Mouse (Mus musculus) neural tube, embryonic 13.5 days (tissue): Measurements from ENCODE around the gene Crhr2. TPM values are rescaled to one million over a fixed set of nuclear protein-coding genes. Genes with fewer than 3 reads are reported as not detected.

Experiments used
- ATAC-seq: fragments of 200-750 bp; cut with Nextera tagmentation; 2 replicates; pipeline ENCODE4 v1.8.0; 2017; ENCODE audit warnings: low read depth, mild to moderate bottlenecking, moderate TSS enrichment, moderate library complexity
- H3K27ac ChIP-seq: fragments of 300-500 bp; sonication (generic); replicated peaks from 2 replicates; pipeline ENCODE4 v1.5.1; 2015; ENCODE audit warnings: moderate library complexity, mild to moderate bottlenecking, inconsistent platforms
- H3K27me3 ChIP-seq: fragments of 300-500 bp; sonication (generic); 2 replicates; pipeline ENCODE4 v1.6.1; 2015; ENCODE audit warnings: mild to moderate bottlenecking, inconsistent platforms
- H3K36me3 ChIP-seq: fragments of 300-500 bp; sonication (generic); 2 replicates; pipeline ENCODE4 v1.6.1; 2015; ENCODE audit warnings: mild to moderate bottlenecking, inconsistent platforms
- H3K4me1 ChIP-seq: fragments of 300-500 bp; sonication (generic); replicated peaks from 2 replicates; pipeline ENCODE4 v1.6.1; 2015; ENCODE audit warnings: inconsistent platforms
- H3K4me2 ChIP-seq: fragments of 300-500 bp; sonication (generic); 2 replicates; pipeline ENCODE4 v1.6.1; 2015; ENCODE audit warnings: inconsistent platforms, mild to moderate bottlenecking, moderate library complexity
- H3K4me3 ChIP-seq: fragments of 300-500 bp; sonication (generic); 2 replicates; pipeline ENCODE4 v1.5.1; 2015; ENCODE audit warnings: mild to moderate bottlenecking, inconsistent platforms
- H3K9ac ChIP-seq: fragments of 300-500 bp; sonication (generic); 2 replicates; pipeline ENCODE4 v1.6.1; 2015; ENCODE audit warnings: moderate library complexity, mild to moderate bottlenecking, inconsistent platforms
- H3K9me3 ChIP-seq: fragments of 300-500 bp; sonication (generic); 2 replicates; pipeline ENCODE4 v1.6.1; 2016; ENCODE audit warnings: inconsistent platforms
- WGBS: fragments of 180-500 bp; shearing (Covaris S2); methylation state at CpG from one replicate; pipeline ENCODE4 v1.1.7; 2015; 5-methylcytosine and 5-hydroxymethylcytosine counted together
- polyA plus RNA-seq: library from polyadenylated mRNA; unstranded; fragments of >200 nt; fragmentation: Nextera tagmentation; extraction: Ambion mirVana; gene quantifications from 2 replicates; pipeline ENCODE4 v1.2.1, GENCODE M21; 2015

Crhr2 gene
- polyA plus RNA-seq, 1 experiment from 2014 or later, result 0.93 TPM

DNA sequence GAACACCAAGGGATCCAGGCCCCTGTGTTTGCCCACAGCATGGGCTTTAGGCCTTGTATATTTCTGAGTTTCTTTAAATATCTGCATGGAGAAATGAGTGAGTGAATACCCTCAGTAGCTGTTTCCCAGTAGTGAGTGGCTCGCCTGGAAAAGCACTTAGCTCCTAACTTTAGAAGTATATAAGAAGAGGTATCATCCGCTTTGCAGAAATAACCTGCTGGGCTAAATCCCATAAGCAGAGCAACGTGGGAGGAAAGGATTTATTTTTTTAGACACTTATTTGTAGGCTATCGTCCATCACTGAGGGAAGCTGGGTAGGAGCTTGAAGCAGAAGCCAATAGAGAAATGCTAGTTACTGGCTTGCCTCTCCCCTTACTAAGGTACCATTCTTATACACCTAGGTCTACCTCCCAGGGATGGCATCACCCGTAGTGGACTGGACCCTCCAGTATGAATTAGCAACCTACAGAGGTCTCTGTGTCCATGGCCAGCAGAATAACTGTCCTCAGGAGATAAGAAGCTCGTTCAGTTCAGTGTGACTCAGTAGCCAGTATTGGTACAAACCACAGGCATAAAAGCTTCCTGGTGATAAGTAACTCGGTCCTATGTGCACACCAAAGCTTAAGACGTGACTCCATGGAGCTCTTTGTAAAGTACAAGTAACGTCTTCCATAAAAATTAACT is 68.9 kb downstream of the Crhr2 start:
- H3K9me3 ChIP-seq, result no peaks in the 10 kb centered on the region
- no peak overlapping the region for H3K27ac ChIP-seq
- 92% methylated on average over 9 of the region's 9 CpGs for WGBS
- no peak overlapping the region for H3K9ac ChIP-seq
- peaks cover 92% of the 10 kb centered on the region for H3K36me3 ChIP-seq
- no peak overlapping the region for H3K4me2 ChIP-seq
- no peak for ATAC-seq
- H3K4me3 ChIP-seq, result no peak overlapping the region
- H3K4me1 ChIP-seq, result no peaks in the 10 kb centered on the region
- H3K27me3 ChIP-seq, result no peaks in the 10 kb centered on the region

DNA sequence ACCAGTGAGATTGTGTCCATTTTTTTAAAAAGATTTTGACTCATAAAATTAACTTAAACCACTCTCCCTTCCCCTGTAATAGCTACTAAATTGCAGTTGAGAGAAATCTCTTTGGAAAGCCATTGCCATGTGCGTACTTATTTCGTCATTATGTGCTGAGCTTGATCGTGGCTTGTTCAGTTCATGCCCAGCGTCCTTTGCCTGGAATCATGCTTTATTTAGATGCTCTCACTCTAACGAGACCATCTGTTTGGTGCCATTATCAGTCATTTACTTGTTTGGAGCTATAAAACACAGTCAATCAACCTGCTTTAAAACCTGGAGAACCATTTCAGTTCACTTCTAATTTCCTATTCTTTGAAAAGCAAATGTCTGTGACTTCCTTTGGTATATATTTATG is 70.6 kb downstream of the Crhr2 start:
- ATAC-seq, result no peak; the same call in 1 of the 2 replicates
- Histone ChIP-seq H3K36me3 (peaks cover 85% of the 10 kb centered on the region), H3K9ac (no peak overlapping the region), H3K4me3 (no peak overlapping the region), H3K27me3 (no peaks in the 10 kb centered on the region), H3K4me2 (no peak overlapping the region), H3K9me3 (no peaks in the 10 kb centered on the region), H3K27ac (no peak overlapping the region), H3K4me1 (no peaks in the 10 kb centered on the region)
- WGBS, result 61% methylated on average over 5 of the region's 5 CpGs

DNA sequence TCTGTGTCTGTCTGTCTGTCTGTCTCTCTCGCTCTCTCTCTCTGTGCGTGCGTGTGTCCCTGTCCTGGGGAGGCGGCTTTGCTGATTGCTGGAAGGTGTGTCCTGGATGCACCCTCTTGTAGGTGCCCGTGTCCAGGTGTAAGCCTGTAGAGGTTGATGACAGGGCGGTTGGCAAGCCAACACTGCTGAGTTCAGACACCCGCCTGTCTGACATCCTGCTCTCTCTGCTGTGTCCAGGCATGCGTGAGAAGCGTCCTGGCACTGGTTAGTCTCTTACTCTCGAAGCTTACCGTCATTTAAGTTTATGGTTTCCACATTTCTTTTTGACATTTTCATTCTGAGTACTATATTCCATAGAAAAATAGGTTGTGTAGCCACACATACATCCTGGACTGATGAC is 71.5 kb downstream of the Crhr2 start:
- WGBS, result 91% methylated on average over 11 of the region's 11 CpGs
- Histone ChIP-seq H3K36me3 (peaks cover 83% of the 10 kb centered on the region), H3K27ac (no peak overlapping the region), H3K9ac (no peak overlapping the region), H3K4me2 (no peak overlapping the region), H3K4me3 (no peak overlapping the region), H3K9me3 (no peaks in the 10 kb centered on the region), H3K27me3 (no peaks in the 10 kb centered on the region), H3K4me1 (no peaks in the 10 kb centered on the region)
- ATAC-seq, result no peak

DNA sequence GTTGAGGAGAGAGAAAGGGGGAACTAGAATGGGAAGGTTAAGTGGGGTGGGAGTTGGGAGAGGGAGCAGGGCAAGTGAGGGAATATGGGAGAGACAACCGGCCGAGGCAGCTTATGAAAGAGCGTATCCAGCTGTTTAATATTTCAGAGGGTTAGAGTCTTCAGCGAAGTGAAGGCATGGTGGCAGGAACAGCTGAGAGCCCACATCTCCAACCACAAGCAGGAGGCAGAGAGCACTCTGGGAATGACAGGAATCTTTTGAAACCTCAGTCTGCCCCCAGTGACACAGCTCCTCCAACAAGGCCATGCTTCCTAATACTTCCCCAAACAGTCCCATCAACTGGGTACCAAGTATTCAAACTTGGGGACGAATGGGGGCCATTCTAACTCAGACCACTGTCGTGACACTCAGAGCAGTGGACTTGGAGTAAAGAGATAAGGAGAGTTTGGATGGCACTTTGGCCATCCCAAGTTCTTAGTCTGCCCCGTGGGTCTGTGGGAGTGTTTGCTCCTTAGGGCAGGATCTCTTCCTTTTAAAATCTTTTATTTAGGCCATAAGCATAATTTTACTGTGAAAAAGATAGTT is 72.5 kb downstream of the Crhr2 start:
- Histone ChIP-seq H3K27me3 (no peaks in the 10 kb centered on the region), H3K9me3 (no peaks in the 10 kb centered on the region), H3K4me2 (no peak overlapping the region), H3K36me3 (peaks cover 83% of the 10 kb centered on the region), H3K9ac (no peak overlapping the region), H3K27ac (no peak overlapping the region), H3K4me1 (no peaks in the 10 kb centered on the region), H3K4me3 (no peak overlapping the region)
- no peak for ATAC-seq
- 91% methylated on average over 7 of the region's 7 CpGs for WGBS

DNA sequence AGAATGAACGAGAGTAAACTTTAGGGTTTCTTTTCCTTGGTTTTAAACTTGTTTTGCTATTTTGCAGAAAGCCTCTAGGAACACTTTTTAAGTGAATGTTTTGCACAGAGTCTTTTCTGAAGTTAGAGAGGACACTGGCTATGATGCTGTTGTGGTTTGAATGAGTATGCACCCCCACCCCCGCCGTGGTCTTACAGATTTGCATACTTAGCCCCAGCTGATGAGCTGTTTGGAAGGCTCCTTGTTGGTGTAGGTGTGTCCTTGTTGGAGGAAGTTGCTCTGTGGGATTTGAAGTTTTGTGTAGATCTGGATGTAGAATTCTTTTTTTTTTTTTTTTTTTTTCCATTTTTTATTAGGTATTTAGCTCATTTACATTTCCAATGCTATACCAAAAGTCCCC is 75.4 kb downstream of the Crhr2 start:
- WGBS, result 94% methylated on average over 3 of the region's 3 CpGs
- Histone ChIP-seq H3K27ac (no peak overlapping the region), H3K36me3 (peaks cover 84% of the 10 kb centered on the region)

DNA sequence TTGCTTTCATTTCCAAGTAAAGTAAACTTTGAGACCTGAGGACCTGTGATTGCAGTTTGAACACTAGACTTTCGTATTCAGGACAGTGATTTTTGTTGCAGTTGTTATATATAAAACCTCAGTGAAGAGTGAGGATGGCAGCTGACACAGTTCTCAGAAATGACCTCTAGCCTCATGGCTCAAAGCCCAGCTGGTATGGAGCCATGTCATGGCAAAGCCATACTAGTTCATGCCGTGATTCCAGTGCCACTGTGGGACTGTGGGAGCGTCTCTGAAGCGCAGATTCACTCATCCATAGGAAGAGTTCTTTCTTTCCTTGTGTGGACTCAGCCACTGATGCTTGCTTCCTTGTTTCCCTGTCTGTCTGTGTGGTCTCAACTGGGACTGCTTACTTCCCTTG is 78.3 kb downstream of the Crhr2 start:
- Histone ChIP-seq H3K27ac (no peak overlapping the region), H3K36me3 (peaks cover 83% of the 10 kb centered on the region), H3K9ac (no peak overlapping the region), H3K27me3 (no peaks in the 10 kb centered on the region), H3K9me3 (no peaks in the 10 kb centered on the region), H3K4me2 (no peak overlapping the region), H3K4me3 (no peak overlapping the region), H3K4me1 (no peaks in the 10 kb centered on the region)
- 93% methylated on average over 4 of the region's 4 CpGs for WGBS
- ATAC-seq, result no peak

More for the DNA sequence above, 75.4 kb downstream of the Crhr2 start:
- Histone ChIP-seq H3K27me3 (no peaks in the 10 kb centered on the region), H3K9ac (no peak overlapping the region), H3K4me3 (no peak overlapping the region), H3K4me1 (no peaks in the 10 kb centered on the region), H3K9me3 (no peaks in the 10 kb centered on the region), H3K4me2 (no peak overlapping the region)
- no peak for ATAC-seq

DNA sequence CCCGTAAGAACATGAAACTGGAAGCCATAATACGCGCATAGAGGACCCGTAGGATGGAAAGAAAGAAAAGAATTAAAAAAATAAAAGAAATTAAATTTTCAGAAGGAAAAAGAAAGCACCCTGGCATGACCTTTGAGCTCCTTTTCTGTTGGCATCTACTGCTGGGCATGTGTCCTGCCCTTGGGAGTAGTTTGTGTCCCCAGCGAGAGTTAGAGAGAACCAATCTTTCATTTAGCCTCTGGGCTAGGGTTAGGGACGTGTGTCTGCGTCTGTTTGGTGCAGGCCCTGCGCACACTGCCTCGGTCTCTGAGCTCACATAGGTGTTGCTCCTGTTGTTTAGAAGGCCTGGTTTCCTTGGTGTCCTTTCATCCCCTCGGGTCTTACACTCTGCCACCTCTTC is 83.6 kb downstream of the Crhr2 start:
- ATAC-seq, result no peak
- Histone ChIP-seq H3K9ac (no peak overlapping the region), H3K27me3 (no peaks in the 10 kb centered on the region), H3K9me3 (no peaks in the 10 kb centered on the region), H3K4me1 (peaks cover 9% of the 10 kb centered on the region), H3K4me2 (no peak overlapping the region), H3K36me3 (peaks cover 70% of the 10 kb centered on the region), H3K27ac (no peak overlapping the region), H3K4me3 (no peak overlapping the region)
- 93% methylated on average over 10 of the region's 10 CpGs for WGBS

DNA sequence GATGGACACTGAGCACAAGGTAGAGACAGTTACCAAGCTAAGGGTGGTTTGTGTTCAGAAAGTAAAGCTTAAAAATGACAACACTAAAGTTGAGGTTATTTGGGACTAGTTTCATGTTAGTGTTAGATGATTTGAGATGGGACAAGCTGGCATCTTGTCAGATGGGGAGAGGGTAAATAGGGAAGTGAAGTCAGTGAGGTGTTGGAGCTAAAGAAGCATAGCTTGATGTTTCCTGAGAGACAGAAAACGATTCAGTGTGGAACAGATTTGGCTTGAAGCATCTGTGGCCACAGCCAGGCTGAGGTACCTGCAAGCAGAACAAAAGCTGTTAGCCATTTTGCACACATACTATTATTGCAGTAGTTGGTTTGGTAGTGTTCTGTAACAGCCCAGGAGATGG is 87.5 kb downstream of the Crhr2 start:
- Histone ChIP-seq H3K36me3 (peaks cover 34% of the 10 kb centered on the region), H3K4me2 (no peak overlapping the region), H3K9me3 (no peaks in the 10 kb centered on the region), H3K27me3 (no peaks in the 10 kb centered on the region), H3K4me3 (no peak overlapping the region), H3K27ac (no peak overlapping the region), H3K4me1 (peaks cover 24% of the 10 kb centered on the region), H3K9ac (no peak overlapping the region)
- 72% methylated on average over 1 of the region's 1 CpGs for WGBS
- ATAC-seq, result no peak

DNA sequence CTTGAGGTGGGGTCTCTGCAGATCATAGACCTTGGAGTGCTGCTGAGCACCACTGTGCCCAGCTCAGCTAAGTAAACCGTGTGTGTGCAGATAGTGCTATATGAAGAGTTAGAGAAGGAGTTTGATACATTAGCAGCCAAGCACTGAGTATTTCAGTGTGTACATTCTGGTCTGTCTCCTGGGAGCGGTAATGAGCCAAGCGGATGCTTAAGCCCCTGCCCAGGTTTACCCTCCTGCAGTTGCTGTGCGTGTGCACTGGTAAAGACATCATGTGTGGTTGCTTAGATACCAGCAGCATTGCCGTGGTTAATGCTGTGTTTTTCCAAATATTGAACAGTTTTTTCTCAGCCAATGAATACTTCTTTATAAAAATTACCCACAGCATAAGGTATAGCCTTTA is 88.3 kb downstream of the Crhr2 start:
- no peak overlapping the region for H3K27ac ChIP-seq
- no peak overlapping the region for H3K4me3 ChIP-seq
- H3K9ac ChIP-seq, result 0 out of 2 replicates have a peak overlapping the region, but pooled peaks have one; percentile 2
- H3K36me3 ChIP-seq, result peaks cover 29% of the 10 kb centered on the region
- no peaks in the 10 kb centered on the region for H3K9me3 ChIP-seq
- no peak for ATAC-seq
- peaks cover 32% of the 10 kb centered on the region for H3K4me1 ChIP-seq
- 57% methylated on average over 5 of the region's 5 CpGs for WGBS
- no peaks in the 10 kb centered on the region for H3K27me3 ChIP-seq
- H3K4me2 ChIP-seq, result no peak overlapping the region

DNA sequence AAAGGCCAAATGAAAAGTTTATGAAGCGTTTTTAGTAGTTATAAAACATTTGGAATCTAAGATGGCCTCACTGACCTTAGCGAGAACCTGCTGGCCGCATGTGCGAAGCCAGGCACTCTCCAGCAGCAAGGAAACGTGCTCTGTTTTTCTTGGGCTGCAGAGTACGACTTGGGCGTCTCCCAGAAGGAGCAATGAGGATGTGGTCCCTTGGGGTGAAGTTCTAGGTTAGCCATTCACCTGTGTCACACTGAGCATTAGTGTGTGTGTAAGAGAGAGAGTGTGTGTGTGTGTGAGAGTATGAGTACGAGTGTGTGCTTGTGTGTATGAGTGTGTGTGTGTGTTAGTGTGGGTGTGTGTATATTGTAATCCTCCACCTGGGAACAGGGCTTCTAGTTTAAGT is 89.6 kb downstream of the Crhr2 start:
- WGBS, result 80% methylated on average over 8 of the region's 8 CpGs
- Histone ChIP-seq H3K9ac (no peak overlapping the region), H3K27me3 (no peaks in the 10 kb centered on the region), H3K9me3 (no peaks in the 10 kb centered on the region), H3K4me1 (peaks cover 43% of the 10 kb centered on the region), H3K4me3 (no peak overlapping the region), H3K27ac (no peak overlapping the region), H3K36me3 (peaks cover 18% of the 10 kb centered on the region), H3K4me2 (no peak overlapping the region)
- no peak for ATAC-seq

Other genes with a start within 250 kb of the Crhr2 start
- gene Nod1, start 160.4 kb downstream of the Crhr2 start, polyA plus RNA-seq, result 2.7 and 3.6 TPM in 2 replicates
- 16.0 and 18.3 TPM in 2 replicates for gene Ggct, start 140.1 kb downstream of the Crhr2 start, polyA plus RNA-seq
- 195 and 209 TPM in 2 replicates for gene Gars, start 95.0 kb downstream of the Crhr2 start, polyA plus RNA-seq
- not detected in 2 replicates for gene Inmt, start 42.0 kb upstream of the Crhr2 start, polyA plus RNA-seq
- 9.9 and 10.8 TPM in 2 replicates for gene Mindy4, start 70.4 kb upstream of the Crhr2 start, polyA plus RNA-seq
- 4.7 and 5.5 TPM in 2 replicates for gene Aqp1, start 203.4 kb upstream of the Crhr2 start, polyA plus RNA-seq
- gene Ghrhr, start 243.3 kb upstream of the Crhr2 start, polyA plus RNA-seq, result not detected in 2 replicates